Mouse (Mus musculus): Measurements from ENCODE around the gene Cyth2. TPM values are rescaled to one million over a fixed set of nuclear protein-coding genes. Genes with fewer than 3 reads are reported as not detected.

Gene Cyth2
- polyA plus RNA-seq, 1 experiment = 56.9 TPM

GRCm38 (mm10) chr7:45786136-45786578 lies 28.2 kb downstream of the Cyth2 start:
- DNase-seq (ENCODE audit: low read depth) = no peak

DNA sequence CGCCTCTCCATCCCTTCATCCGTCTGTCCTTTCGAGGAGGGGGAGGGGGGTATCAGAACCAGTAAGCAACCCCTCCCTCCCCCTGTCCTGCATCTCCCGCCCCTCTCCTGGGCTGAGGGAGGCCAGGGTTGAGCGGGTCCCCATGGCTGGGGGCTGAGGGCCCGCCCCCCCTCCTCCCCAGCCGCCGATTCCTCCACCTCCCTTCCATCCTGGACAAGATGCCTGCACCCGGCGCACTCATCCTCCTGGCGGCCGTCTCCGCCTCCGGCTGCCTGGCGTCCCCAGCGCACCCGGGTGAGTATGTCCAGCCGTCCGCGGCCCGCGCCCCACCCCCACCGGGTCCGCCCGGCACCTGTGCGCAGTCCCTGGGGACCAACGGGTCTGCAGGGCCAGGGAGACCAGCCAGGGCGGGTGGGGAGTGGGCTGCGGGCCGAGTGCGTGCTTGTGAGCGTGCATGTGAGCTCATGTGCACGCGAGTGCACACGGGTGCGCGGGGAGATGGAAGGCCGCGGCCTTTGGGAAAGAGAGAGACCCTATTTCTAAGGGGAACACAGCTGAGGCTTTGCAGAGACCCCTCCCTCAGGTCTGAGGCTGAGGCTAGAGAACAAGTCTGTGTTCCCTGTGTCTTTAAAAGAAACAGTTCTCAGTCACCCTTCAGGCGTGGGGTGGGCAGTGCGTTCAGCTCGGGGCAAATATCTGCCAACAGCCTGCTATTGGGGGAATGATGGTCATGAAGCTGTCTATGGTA lies 28.8 kb downstream of the Cyth2 start:
- no peak for DNase-seq (ENCODE audit: low read depth)

DNA sequence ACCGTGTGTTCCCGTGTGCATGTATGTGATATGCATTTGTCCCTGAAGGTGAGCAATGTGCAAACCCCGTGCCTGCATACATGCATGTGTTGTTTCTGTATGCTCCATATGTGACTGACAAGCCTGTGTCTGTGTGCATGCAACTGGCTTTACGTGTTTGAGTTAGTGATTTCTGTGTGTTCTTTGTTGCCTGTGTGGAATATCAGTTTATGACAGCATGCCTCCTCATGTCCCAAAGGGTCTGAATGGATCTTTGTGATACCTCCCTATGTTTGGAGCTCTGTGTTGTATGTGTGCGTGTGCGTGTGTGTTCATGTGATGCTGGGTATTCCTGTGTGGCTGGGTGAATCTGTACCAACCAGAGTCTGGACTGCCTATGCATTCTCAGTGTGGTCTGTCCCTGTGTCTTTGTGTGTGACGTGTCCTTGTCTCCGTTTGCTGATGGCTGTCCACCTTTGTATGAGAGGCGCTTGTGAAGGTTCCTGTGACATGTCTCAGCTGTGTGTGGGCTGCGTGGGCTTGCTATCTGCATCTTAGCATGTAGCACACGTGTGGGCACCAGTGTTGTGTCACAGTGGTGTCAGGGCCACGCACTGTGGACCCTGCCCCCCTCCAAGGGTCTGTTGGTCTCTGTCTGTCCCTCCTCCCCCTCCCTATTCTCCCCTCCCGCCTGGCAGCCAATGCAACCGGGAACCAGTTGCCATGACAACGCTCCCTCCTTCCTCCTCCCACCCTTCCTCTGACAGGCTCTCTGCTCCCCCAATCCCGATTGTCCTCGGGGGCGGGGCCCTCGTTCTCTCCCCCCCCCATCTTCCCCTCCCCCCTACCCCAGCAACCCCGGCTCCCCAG lies 29.6 kb downstream of the Cyth2 start, which contains the start of gene Sult2b1:
Gene Sult2b1 (minus strand): TSS at position 146 of the 849 bp plus-strand sequence.
- no peak for DNase-seq (ENCODE audit: low read depth)

DNA sequence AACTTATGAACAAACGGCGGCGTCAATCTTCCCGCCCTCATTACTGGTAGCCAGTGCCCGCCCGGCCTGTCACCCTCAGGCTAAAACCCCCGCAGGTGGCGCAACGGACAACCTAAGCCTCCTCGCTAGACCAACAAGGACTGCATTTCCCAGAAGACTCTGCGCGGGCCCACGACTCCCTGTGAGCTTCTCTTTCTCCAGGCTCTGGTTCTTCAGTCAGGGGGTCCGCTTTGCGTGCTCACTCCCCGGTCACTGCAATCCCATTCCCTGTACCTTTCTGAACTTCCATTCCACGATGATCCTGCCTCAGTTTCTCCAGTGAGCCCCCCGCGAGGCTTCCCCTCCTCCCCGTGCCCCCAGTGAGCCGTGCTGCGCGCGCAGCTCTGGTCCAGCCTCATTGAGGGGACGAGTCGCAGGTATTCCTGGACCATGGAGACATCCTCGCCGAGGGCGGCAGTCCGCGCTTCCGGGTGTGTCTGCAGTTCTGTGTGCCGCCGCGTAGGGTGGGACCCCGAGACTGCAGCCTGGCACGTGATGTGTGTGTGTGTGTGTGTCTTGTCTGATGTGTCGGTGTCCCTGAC lies 30.8 kb downstream of the Cyth2 start, which contains the start of gene Lmtk3:
Gene Lmtk3 (plus strand): TSS at position 228 of the 581 bp plus-strand sequence.
- no peak for DNase-seq (ENCODE audit: low read depth)

- DNase-seq (ENCODE audit: low read depth) = no peak
Observed at GRCm38 (mm10) chr7:45782271-45782670, 32.1 kb downstream of the Cyth2 start.

DNA sequence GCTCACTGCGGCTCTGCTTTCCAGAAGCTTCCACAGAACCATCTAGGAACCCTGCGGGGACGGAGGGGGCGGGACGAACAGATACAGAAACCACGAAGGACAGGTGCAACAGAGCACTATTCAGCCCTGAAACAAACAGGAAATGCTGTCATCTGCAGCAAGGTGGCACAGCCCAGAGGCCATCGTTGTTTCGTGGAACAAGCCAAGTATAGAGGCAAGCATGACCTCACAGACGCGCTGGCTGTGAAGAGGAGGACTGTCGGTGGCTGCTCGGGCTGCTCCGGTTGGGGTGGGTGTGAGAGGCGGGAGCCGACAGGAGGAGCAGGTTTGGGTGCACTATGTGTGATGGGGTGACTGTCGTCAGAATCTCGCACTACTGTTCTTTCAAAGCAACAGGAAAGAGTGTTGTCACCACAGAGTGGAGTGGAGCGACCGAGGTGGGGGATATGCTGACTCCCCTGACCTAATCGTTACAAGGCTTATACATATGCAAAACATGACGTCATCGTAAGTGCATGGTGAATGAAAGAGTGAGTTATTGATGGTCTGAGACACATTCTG lies 35.2 kb downstream of the Cyth2 start:
- DNase-seq (ENCODE audit: low read depth) = no peak

- no peak for DNase-seq (ENCODE audit: low read depth)
Observed at GRCm38 (mm10) chr7:45775237-45775636, 39.1 kb downstream of the Cyth2 start.

DNA sequence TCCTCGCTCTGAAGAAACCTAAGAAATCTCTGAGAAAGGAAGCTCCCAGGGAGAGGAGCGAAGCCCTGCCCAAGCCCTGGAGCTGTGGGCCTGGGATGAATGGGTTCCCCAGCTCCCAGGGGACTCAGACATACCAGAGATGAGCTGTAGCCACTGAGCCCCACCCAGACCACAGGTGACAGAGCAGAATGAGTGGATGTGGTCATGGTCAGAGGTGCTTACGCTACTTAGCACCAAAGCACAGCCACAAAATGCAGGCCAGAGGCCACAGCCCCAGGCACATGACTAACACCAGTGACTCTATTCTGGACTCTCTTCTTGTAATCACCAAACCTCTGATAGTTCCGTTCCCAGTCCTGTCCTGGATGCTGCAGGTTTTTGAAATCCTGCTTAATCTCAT lies 43.3 kb downstream of the Cyth2 start:
- DNase-seq (ENCODE audit: low read depth) = no peak

DNA sequence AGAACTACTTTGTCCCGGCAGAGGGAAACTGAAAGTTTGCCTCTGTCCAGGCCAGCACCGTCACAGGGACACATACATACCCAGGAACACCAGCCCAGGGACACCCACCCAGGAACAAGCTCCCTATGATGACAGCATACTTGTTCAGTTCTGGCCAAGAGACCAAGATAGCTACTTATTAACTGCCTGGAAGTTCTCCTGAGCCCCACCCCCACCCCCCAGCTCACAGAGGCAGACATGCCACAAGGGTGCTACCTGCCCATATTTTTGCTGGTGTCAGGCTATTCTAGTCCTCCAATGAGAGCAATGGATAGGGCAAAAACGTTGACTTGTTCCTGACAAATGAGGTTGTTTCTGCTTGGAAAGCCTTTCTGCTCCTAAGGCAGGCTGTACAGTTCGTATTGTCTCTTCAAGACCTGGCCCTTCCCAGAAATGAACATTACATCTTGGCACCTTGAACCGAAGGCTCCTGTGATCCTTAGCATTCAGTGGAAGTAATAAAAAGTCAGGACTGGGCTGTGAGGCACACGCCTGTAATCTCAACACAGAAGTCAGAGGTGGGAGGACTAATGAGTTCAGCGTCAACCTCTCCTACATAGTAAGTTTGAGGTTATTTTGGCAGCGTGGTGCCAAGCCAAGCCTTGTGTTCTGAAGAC lies 43.8 kb downstream of the Cyth2 start:
- no peak for DNase-seq (ENCODE audit: low read depth)

- DNase-seq (ENCODE audit: low read depth) = no peak
Observed at GRCm38 (mm10) chr7:45767500-45767899, 46.9 kb downstream of the Cyth2 start.

DNA sequence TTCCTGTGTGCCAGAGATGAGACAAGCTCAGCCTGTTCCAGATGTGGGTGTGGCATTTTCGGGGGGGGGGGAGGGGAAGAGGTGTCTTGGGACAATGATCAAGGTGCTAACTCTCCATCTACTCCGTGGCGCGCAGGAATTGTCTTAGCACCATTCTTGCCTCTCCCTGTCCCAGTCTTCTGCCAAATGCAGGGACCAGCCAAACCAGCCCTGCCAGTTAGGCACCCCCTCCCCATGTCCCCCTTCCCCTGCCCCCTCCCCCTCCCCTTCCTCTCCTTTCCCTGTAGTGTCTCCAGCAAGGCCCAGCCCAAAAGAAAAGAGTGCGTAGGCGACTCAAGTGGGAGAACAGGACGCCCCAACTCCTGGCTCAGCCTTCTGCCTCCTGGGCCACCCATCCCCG lies 47.6 kb downstream of the Cyth2 start:
- DNase-seq (ENCODE audit: low read depth) = no peak

DNA sequence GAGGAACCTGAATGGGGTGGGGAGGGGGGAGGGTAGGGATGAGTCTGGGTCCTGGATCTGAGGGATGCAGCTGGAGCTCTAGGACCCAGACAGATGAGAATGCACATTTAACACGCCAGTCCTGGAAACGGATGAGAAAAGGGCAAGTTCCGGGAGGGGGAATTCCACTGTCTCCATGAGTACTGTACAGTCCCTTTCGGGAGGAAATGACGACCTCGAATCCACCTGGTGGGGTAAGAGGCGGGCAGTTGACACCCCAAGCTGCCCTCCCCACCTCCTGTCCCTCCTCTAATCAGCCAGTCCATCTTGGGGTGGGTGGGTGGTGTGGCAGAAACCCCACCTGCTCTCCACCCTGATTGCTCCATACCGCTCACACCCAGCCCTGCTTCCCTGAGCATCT lies 48.4 kb downstream of the Cyth2 start:
- no peak for DNase-seq (ENCODE audit: low read depth)

DNA sequence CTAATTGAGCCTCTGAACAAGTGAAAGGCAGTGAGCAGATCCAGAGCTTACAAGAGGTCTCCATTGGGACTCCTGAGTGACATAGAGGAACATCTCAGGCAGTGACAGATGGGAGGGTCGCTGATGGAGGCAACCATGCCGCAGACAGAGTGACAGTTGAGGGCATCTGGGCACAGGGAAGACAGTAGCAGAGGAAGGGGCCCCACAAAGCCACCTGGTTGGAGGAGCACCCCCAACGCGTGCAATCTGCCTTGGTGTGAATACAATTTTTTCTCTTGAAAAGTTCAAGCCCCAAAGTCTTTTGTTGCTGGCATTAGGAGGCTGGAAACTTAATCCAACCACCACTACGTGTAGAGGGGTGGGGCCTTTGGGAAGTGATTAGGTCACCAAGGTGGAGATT lies 54.2 kb downstream of the Cyth2 start:
- no peak for DNase-seq (ENCODE audit: low read depth)

DNA sequence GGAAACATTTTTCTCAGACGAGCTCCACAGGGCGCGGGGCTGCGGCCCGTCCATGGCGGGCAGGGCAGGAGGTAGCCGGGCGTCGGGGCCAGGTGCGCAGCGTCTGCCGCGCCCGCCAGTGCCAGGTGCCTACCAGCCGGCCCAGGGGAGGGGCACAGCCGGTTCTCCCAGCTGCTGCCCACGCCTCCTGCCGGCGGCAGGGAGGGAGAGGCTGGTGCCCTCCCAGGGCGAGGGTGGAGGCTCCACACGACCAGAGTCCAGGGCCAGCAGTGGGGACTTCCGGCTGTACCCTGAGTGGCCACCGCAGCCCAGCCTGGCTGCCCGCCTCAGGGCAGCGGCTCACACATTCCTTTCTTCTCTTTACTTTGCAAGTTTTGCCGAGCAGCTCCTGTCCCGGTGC lies 55.0 kb downstream of the Cyth2 start:
- no peak for DNase-seq (ENCODE audit: low read depth)

Other genes starting within 250 kb of the Cyth2 start
- gene Bcat2, start 244.4 kb downstream of the Cyth2 start, polyA plus RNA-seq (2012; rRNA removed) = 111 and 127 TPM in 2 replicates
- gene Fgf21, start 199.1 kb downstream of the Cyth2 start, polyA plus RNA-seq (2012; rRNA removed) = 2.0 TPM in 2 replicates
- 24.1 and 36.6 TPM in 2 replicates for gene Fut1, start 197.3 kb downstream of the Cyth2 start, polyA plus RNA-seq (2012; rRNA removed)
- gene Izumo1, start 192.8 kb downstream of the Cyth2 start, polyA plus RNA-seq (2012; rRNA removed) = 0.58 and 0.75 TPM in 2 replicates
- 24.9 and 25.9 TPM in 2 replicates for gene Rasip1, start 187.1 kb downstream of the Cyth2 start, polyA plus RNA-seq (2012; rRNA removed)
- 6.1 and 7.7 TPM in 2 replicates for gene Mamstr, start 174.6 kb downstream of the Cyth2 start, polyA plus RNA-seq (2012; rRNA removed)
- gene Fut2, start 148.2 kb downstream of the Cyth2 start, polyA plus RNA-seq (2012; rRNA removed) = 1.1 and 2.9 TPM in 2 replicates
- gene Ntn5, start 130.6 kb downstream of the Cyth2 start, polyA plus RNA-seq (2012; rRNA removed) = 0.85 and 2.7 TPM in 2 replicates
- gene Sec1, start 120.2 kb downstream of the Cyth2 start, polyA plus RNA-seq (2012; rRNA removed) = 1.7 and 2.8 TPM in 2 replicates
- 9.1 and 11.8 TPM in 2 replicates for gene Car11, start 114.7 kb downstream of the Cyth2 start, polyA plus RNA-seq (2012; rRNA removed)
- gene Dbp, start 109.5 kb downstream of the Cyth2 start, polyA plus RNA-seq (2012; rRNA removed) = 31.0 and 50.0 TPM in 2 replicates
- 1,223 and 1,429 TPM in 2 replicates for gene Rpl18, start 99.1 kb downstream of the Cyth2 start, polyA plus RNA-seq (2012; rRNA removed)
- gene Sphk2, start 96.6 kb downstream of the Cyth2 start, polyA plus RNA-seq (2012; rRNA removed) = 50.0 and 52.1 TPM in 2 replicates
- gene Fam83e, start 93.4 kb downstream of the Cyth2 start, polyA plus RNA-seq (2012; rRNA removed) = 2.6 and 2.7 TPM in 2 replicates
- 0.93 and 1.3 TPM in 2 replicates for gene Spaca4, start 88.8 kb downstream of the Cyth2 start, polyA plus RNA-seq (2012; rRNA removed)
- gene Lmtk3, start 30.8 kb downstream of the Cyth2 start, polyA plus RNA-seq (2012; rRNA removed) = 2.7 and 3.6 TPM in 2 replicates
- gene Sult2b1, start 29.9 kb downstream of the Cyth2 start, polyA plus RNA-seq (2012; rRNA removed) = 22.6 and 37.0 TPM in 2 replicates
- gene Kcnj14, start 10.2 kb upstream of the Cyth2 start, polyA plus RNA-seq (2012; rRNA removed) = 1.4 and 15.1 TPM in 2 replicates
- gene Grwd1, start 16.4 kb upstream of the Cyth2 start, polyA plus RNA-seq (2012; rRNA removed) = 11.4 and 13.8 TPM in 2 replicates
- 336 and 353 TPM in 2 replicates for gene Kdelr1, start 58.2 kb upstream of the Cyth2 start, polyA plus RNA-seq (2012; rRNA removed)
- gene Grin2d, start 63.8 kb upstream of the Cyth2 start, polyA plus RNA-seq (2012; rRNA removed) = 1.3 and 1.8 TPM in 2 replicates
- 1.7 and 3.1 TPM in 2 replicates for gene Syngr4, start 82.1 kb upstream of the Cyth2 start, polyA plus RNA-seq (2012; rRNA removed)
- 53.9 and 63.6 TPM in 2 replicates for gene Tmem143, start 82.4 kb upstream of the Cyth2 start, polyA plus RNA-seq (2012; rRNA removed)
- 91.6 and 139 TPM in 2 replicates for gene Emp3, start 106.8 kb upstream of the Cyth2 start, polyA plus RNA-seq (2012; rRNA removed)
- gene Ccdc114, start 109.5 kb upstream of the Cyth2 start, polyA plus RNA-seq (2012; rRNA removed) = 4.6 and 6.9 TPM in 2 replicates
- gene Abcc6, start 215.7 kb upstream of the Cyth2 start, polyA plus RNA-seq (2012; rRNA removed) = 0.14 and 0.38 TPM in 2 replicates
- 53.8 and 59.7 TPM in 2 replicates for gene Nomo1, start 219.1 kb upstream of the Cyth2 start, polyA plus RNA-seq (2012; rRNA removed)

Measured in gonadal fat pad, adult 2 months (tissue).